Mouse (Mus musculus) liver, embryonic 14.5 days (tissue): ENCODE measurements around the gene Lrrc1.

Experiments
- CTCF ChIP-seq: IDR thresholded peaks from 2 replicates; pipeline ENCODE4 v1.5.1; 2016; ENCODE audit warnings: antibody characterized with exemption, low read depth, control low read depth
- EP300 ChIP-seq: IDR thresholded peaks from 2 replicates; pipeline ENCODE4 v1.6.1; 2016; ENCODE audit warnings: antibody characterized with exemption, low read depth

DNA sequence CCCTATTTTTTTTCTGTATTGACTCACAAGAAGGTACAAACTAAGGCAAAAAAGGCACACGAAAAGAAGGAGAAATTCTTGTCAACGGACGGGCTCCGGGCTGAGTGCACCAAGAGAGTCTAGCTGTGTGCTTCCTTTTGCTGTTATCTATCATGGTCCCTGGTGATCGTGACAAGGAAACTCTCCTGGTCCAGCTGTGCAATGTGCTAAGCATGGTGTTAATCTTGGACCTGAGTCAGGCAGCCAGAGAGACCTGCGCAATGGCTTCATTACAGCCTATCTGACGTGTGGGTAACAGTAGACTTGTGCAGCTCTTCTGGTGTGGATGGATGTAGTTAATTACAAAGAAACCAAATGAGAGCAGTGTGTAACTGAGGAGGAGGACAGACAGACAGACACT lies 50.4 kb downstream of the Lrrc1 start:
- TF ChIP-seq CTCF (no peak), EP300 (no peak)
